Mouse (Mus musculus): ENCODE results near the gene Ppt2.

GRCm38 (mm10) chr17:34639461-34640255 is 11.3 kb upstream of the Ppt2 start:
- no peak for TF ChIP-seq CTCF (IDR thresholded peaks at IDR 0.05; ENCODE audit: extremely low read depth, insufficient read depth, low read length)
- no peak for TF ChIP-seq POLR2A (IDR thresholded peaks at IDR 0.05; ENCODE audit: extremely low read depth, insufficient read depth, low read length)

Measured in cortical plate, adult 2 months (tissue).